Mouse (Mus musculus) c-Kit-negative CD71-positive TER-119-positive erythroid progenitor cells, embryonic 14.5 days (primary cell): ENCODE measurements around the gene Arl9.
"Not testable (repeated sequence)": the region's sequence is repeated elsewhere in the genome, so short reads cannot be mapped to it uniquely, and the experiment has no call there.

ENCODE experiments used
- DNase-seq: peaks from one replicate; pipeline ENCODE4 v3.0.0-alpha.2; 2013; ENCODE audit warnings: low read depth, low spot score

The Arl9 gene

DNA sequence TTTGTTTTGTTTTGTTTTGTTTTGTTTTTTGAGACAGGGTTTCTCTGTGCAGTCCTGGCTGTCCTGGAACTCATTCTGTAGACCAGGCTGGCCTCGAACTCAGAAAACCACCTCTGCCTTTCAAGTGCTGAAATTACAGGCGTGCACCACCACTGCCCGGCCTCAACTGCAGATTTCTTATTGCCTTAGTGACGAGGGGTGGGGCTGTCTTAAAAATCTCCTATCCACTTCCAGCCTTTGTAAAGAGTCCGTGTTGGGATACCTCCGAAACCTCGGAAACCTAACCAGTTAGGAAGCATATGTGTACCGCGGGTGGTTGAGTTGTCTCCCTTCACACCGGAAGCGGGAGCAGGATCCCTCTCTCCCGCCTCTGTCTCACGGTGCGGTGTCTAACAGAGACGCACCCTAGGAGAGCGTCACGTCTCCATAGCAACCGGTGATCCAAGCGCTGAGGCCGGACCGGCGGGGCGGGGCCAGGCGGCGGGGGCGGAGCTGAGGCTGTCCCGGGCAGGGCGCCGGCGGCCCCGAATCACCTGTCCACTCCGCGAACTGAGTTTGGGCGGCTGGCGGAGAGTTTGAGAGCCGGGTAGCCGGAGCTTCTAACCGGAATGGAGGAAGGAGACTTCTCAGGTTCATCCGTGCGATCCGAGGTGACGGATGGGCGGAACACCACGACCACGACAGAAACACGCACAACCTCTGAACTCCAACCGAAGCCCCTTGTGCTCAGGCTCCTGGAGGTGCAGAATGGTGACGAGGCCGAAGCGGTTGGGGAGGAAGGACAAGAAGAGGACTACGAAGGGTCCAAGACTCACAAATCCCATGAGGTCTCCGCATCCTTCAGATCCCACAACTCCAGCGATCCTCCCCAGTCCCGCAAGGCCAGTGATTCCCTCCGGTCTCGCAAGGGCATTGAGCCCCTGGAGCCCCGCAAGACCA lies 12.0 kb downstream of the Arl9 start, which contains the start of gene Thegl:
TSS of gene Thegl (plus strand) at position 480 of the 939 bp plus-strand sequence.
- peak; percentile 92 for DNase-seq

DNA sequence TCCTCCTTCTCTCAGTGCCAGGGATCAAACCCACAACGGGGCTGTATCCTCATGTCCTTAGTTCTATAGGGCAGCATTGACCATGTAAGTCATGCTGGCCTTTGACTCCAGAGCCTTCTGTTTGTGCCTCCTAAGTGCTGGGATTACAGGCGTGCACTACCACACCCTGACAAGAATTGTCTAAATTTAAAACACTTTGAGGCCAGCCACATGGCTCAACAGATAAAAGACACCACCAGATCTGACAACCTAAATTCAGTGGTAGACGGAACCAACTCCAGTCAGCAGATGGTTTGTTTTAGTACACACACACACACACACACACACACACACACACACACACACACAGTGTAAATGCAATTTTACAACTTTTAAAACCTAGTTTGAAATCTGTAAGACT lies 24.2 kb downstream of the Arl9 start:
- no peak for DNase-seq

- DNase-seq: no peak
Observed at GRCm38 (mm10) chr5:77029735-77030134, 25.9 kb downstream of the Arl9 start.

- not testable (repeated sequence) for DNase-seq
Observed at GRCm38 (mm10) chr5:77035101-77035500, 31.2 kb downstream of the Arl9 start.

GRCm38 (mm10) chr5:77038451-77038850 lies 34.6 kb downstream of the Arl9 start:
- DNase-seq: no peak

DNA sequence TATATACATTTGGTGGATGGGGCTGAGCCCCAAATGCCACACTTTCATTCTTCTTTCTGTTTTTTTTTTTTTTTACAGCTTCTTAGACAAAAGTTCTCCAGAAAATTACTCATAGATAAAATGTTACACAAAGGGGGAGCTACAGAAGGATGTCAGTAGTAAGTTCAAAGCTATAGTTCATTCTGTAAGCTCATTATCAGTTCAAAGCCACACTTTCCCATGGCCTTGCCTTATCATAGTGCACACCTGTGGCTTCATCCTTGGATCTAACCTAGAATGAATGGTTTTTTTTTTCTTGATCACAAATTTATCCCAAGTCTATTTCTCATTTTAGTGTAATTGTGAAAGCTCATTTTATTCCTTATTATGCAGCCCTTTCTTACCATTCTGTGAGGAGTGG lies 35.5 kb downstream of the Arl9 start:
- no peak for DNase-seq

- DNase-seq: no peak
Observed at GRCm38 (mm10) chr5:77044362-77044761, 40.5 kb downstream of the Arl9 start.

DNA sequence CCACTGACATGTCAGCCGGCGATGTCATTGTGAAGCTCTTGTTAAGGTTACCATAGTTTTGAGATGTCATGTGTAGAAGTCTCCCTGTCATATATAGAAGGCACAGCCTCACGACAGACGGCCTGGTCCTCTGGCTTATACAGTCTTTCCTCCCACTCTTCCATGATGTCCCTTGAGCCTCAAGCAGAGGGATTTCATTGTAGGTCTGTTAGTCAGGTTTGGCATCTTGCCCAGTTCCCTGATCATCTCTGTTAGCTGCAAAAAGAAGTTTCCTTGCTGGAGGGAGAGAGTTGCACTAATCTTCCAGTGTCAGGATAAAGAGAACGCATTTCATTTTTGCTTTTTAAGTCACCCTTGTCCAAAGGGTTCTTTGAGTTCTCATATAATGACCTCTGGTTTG lies 48.8 kb downstream of the Arl9 start:
- no peak for DNase-seq

GRCm38 (mm10) chr5:77056881-77057440 lies 53.1 kb downstream of the Arl9 start:
- no peak for DNase-seq
